Mouse (Mus musculus) liver, postnatal 0 days (tissue): Measurements from ENCODE around the gene Itsn1.

ENCODE experiments used
- CTCF ChIP-seq: sonication (generic); IDR thresholded peaks from 2 replicates; pipeline ENCODE4 v1.5.1; 2016; ENCODE audit warnings: antibody characterized with exemption, low read depth
- EP300 ChIP-seq: IDR thresholded peaks from 2 replicates; pipeline ENCODE4 v1.6.1; 2016; ENCODE audit warnings: antibody characterized with exemption, low read depth, mild to moderate bottlenecking

DNA sequence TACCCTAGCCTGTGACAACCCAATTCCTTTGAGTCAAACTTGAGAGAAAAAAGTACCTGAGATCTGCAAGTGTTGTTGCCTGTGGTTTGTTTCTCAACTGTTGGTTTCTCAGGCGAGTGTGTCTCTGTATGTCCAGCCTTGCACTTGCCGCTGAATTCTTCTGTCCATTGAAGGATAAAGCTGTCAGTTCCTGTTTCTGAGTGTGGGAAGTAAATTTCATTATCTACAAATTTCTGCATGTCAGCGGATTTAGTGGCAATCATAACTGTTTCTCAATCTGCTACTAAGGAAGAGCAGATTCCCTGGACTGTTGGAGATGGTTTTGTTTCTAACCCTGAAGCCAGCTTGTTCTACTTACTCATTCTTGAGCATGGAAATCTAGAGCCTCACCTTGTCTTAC is 32.7 kb downstream of the Itsn1 start:
- no peak for TF ChIP-seq CTCF
- TF ChIP-seq EP300, result no peak
